Mouse (Mus musculus) frontal cortex, adult (tissue): ENCODE data around the gene Tnpo2.

ENCODE experiments used
- ATAC-seq: cut with Nextera tagmentation; 2 replicates; pipeline ENCODE4 v1.9.2; 2017; ENCODE audit warnings: mild to moderate bottlenecking, moderate library complexity, mixed read lengths; ENCODE audit not compliant: low TSS enrichment

Tnpo2 gene

DNA sequence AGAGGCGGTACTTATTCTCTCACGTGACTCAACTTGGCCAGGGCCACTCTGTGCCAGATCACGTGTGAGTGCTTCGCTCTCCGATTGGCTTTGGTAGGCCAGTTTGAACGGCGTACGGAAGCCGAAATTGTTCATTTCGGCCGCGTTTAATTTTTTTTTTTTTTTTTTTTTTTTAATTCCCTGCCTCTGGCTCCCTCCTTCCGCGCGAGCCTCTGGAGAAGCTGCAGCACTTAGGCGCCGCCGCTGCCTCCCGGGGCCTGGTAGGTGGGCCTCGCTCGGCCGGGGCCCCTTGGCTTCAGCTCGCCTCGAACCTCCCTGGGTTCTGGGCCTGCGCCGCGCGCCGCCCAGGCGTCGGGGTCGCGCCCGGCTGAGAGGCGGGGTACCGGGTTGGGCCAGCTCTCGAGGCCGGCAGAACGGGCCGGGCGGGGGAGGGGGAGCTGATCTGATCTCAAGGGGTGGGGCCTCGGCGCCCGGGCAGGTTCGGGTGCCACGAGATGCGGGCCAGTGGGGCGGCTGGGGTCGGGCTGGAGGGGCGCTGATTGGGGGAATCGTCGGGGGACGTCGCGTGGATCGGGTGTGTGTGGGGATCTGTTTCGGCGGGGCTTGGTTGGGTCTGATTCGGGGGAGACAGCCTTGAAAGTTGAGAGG is at the start of gene Tnpo2:
Tnpo2 (plus strand) TSS at position 198 of the 648 bp plus-strand sequence.
- peak; percentile 64 for ATAC-seq

DNA sequence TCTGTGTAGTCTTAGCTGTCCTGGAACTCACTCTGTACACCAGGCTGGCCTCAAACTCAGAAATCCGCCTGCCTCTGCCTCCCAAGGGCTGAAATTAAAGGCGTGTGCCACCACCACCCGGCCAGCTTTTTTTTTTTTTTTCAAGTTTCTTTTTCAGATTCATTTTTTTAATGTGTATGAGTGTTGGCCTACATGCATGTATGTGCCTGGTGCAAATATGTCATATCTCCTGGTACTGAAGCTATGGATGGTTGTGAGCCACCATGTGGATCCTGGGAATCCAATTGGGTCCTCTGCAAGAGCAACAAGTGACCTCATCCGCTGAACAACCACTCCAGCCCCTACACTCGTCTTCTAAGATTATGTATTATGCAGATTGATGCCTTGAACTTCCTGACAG is 49.3 kb upstream of the Tnpo2 start:
- no peak for ATAC-seq

DNA sequence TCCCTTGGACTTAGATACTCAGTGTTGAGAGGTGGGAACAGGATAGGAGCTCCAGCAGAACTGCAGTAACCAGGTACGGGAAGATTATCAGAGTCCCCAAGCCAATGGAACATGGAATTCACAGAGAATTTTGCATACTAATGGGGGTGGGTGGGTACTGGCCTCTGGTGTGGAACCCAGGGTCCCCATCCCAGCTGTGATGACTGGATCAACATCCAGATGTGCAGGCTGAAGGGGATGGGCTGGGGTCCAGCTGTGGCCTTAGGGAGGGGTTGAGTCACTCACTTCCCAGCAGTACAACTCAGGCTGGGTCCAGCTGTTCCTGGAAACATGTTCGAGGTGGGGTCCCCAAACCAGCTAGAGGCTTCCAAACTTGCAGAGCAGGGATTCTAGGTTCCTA is 48.8 kb upstream of the Tnpo2 start:
- no peak for ATAC-seq

DNA sequence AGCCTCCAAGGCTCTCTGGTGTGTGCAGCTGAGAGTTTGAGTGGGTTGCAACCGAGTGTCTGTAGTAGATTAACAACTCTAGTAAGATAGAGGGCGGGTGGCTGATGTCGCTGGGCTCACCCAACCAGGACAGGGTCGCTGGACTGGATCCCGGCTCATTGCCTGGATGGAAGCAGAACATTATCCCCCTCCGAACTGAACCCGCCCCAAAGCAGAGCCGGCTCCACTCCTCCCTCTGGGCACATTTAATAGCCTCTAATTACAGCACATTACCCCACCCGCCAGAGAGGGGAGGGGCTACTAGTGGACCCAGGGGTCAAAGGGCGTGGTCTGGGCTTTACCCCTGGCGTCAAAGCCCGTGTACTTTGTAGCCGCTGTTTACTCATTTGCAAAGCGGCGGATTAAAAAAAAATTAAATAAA is 47.4 kb upstream of the Tnpo2 start:
- no peak for ATAC-seq

DNA sequence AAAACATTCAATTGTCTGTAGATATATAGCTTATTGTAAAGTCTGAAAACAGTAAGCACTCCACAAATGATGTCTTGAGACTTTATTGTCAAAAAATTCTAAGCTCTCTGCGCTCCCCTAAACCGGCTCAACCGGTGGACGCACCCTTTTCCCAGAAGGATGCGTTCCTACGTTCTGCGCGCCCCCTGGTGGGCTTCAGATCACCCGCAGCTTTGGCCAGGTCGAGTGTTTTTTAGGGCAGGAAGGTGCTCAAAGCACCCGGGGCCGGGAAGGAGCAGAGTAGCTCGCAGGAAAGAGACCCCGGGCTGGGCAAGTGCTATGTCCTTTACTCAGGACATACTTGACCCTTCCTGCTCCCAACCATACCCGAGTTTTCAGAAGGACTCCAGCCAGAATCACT is 46.9 kb upstream of the Tnpo2 start:
- ATAC-seq, result peak; percentile 18; the same call in 1 of the 2 replicates

DNA sequence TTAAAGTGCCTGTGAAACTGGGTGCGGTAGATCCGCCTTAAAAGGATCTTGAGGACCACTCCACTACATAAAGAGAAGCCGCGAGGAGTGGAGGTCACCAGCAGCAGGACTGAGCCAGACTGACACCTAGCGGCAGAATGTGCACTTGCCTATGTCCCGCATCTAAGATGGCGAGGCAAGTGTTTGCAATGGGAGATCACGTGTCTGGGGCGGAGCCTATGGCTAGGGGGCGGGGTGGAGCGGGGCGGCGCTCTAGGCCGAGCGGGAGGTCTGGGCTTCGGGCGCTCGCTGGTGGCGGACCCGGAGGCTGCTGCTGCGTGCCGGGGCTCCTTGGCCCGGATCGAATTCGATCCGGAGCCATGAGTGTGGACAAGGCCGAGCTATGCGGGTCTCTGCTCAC is 46.4 kb upstream of the Tnpo2 start, which contains the start of gene Hook2:
Hook2 (plus strand) TSS at position 255 of the 400 bp plus-strand sequence.
- peak; percentile 67 for ATAC-seq

DNA sequence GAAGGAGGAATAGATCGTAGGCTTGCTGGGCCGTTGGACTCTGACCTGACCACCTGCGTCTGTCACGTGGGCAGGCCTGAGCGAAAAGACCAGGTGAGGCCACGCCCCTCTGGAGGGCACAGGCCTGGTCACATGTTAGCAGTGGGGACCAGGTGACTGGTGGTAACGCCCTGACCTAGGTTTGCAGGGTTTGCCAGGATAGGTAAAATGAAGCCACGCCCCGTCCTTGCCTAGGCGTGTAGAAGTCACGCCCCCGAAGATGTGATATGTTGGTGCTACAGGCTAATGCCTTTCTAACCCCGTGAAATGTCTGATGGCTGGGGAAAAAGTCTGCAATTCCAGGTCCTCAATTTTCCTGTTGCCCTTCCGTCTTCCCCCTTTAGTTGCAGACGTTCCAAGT is 45.9 kb upstream of the Tnpo2 start:
- ATAC-seq, result no peak

DNA sequence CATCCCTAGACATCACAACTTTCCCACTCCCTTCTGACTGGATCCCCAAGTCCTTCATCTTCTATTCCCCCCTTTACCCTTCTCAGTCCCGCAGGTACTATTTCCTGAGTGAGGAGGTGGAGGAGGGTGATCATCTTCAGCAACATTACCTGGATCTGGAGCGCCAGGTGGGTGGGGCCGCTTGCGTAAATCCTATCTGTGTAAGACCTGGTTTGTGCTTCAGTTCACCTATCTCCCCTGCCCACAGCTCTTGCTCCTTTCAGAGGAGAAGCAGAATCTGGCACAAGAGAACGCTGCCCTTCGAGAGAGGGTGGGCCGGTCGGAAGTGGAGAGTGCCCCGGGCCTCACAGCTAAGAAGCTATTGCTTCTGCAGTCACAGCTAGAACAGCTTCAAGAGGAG is 42.3 kb upstream of the Tnpo2 start:
- no peak for ATAC-seq

DNA sequence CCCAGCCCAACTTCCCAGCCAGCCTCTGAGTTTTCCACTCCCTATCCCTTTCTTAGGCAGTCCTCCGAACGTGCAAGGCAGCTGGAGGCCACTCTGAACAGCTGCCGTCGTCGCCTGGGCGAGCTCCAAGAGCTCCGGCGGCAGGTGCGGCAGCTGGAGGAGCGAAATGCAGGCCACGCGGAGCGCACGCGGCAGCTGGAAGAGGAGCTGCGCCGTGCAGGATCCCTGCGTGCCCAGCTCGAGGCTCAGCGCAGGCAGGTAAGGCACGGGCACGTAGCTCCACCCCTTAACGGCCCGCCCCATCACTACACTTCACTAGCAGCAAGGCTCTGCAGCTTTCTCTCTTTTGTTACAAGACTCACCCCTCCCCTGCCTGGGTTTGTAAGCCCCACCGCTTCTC is 41.0 kb upstream of the Tnpo2 start:
- ATAC-seq, result no peak

DNA sequence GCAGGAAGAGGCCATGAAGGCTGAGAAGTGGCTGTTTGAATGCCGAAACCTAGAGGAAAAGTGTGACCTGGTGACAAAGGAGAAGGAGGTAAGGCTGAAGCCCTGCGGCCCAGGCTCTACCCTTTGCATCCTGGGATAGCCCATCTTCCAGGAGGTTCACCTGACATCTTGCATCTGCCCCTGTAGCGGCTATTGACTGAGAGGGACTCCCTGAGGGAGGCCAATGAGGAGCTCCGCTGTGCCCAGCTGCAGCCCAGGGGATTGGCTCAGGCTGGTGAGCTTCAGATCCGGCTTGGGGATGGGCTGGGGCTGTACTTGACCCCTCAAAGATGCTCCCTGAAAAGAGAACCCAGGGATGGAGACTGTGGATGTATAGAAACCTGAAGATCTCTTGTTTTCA is 39.7 kb upstream of the Tnpo2 start:
- ATAC-seq, result no peak

DNA sequence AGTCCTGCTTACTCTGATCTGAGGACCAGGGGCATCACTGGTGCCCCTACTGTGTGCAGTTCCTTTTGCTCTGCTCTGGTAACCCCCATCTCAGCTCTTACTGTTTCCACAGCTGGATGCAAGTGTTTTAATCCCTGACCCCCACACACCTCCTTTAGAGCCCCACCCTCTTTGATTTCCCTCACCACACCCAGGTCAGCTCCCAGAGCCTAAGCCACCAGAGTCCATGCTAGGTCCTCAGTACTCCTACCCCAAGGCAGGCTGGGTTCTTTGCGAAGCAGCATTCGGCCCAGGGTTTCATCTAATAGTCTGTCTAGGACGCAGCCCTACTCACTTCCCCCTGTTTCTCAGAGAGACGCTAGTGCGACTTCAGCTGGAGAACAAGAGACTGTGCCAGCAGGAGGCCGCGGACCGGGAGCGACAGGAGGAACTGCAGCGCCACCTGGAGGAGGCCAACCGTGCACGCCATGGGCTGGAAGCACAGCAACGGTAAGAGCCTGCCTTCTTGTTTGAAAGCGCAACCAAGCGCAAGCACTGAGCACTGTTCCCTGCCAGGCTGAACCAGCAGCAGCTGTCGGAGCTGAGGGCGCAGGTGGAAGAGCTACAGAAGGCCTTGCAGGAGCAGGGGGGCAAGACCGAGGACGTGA is 38.9 kb upstream of the Tnpo2 start:
- peak; percentile 94 for ATAC-seq

DNA sequence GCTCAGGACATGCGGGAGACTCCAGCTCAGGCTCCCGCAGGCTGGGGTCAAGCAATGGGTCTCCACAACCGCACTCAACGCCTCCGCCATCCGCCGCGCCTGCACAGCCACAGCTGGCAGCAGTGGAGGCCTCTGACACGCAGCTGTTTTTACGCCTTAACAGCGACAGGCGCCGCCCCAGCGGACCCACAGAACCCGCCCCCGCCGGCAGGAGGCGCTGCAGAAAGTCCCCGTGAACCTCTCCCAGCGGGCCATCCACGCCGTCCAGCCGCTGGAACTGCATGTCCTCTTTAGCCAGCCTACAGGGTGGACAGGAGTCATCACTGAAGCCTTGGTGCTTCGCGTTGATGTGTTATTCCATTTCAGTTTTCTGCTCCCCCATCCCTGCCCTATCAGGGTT is 29.0 kb upstream of the Tnpo2 start:
- ATAC-seq, result no peak

DNA sequence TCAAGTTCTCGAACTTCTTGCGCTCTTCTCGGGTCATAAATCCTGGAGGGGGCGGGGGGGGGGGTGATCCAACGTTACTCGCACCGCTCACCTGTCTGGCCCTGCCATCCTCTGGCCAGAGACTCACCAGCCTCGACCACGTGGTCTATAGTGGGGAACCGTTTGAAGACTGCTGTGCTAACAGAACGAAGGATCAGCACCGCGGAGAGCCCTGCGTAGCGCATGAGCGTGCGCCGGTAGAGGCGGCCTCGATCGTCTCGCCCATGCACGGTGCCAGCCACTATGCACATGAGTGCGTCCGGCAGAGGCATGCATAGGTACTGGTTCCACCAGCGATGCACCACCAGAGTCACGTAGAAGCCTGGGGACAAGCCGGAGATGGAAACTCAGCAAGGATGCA is 25.5 kb upstream of the Tnpo2 start:
- ATAC-seq, result no peak

DNA sequence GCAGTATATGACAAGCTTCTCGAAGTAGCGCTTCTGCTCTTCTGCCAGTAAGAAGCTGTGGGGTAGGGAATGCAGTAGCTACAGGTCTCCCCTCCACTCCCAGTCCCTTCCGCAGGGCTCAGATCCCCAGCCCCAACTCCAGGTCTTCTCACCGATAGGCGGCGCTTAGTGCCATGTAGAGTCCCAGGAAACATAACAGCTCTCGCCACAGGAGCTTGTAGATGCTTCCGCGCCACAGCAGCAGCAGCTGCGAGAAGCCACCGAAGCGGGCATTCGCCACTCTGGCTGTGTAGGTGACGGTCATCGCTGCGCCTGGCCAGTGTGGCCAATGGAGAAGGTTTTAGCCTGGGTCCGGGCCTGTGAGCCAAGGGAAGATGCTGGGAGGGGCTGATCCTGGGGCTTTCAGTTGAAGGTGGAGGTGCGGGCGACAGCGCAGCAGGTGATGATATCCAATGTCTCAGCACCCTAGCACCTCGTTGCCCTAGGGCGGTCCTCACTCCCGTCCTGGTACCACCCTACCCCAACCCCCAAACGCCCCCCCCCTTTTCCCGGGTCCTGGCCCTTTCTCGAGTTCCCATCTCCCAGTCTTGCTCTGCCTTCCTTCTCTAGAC is 23.4 kb upstream of the Tnpo2 start:
- ATAC-seq, result peak; percentile 97

DNA sequence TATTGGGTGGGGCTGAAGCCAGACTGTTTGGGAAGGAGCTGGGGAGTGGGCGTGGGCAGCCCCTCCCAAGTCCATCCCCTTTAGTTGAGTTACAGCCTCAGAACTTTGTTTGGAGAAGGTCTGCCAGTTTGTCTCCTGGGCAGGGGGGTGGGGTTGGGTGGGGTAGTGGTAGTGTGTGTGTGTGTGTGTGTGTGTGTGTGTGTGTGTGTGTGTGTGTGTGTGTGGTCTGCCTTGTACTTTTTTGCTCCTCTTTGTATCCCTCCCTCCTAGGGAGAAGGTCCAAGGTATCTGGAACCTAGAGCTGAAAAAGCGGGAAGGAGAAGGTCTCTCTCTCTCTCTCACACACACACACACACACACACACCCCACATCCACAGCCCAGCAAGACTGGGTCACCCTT is 22.3 kb upstream of the Tnpo2 start, which contains the start of gene Best2:
Best2 (minus strand) TSS at position 101 of the 400 bp plus-strand sequence.
- no peak for ATAC-seq

DNA sequence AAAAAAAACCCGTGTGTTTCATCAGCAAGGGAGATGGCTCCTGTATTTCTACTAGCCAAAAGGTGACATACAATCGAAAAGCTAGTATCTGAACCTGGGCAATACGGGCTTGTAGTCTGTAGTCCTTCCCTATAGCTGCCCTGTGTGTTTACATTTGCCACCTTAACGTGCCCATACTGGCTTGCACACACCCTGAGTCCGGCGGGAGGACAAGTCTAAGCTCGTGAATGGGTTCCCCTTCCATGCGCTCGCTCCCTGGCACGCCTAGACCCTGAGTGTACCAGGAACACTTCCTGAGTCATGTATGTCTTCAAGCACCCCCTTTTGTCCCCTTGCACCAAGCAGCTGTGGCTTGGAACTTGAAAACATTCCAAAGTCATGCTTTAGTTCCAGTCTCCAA is 20.0 kb upstream of the Tnpo2 start:
- ATAC-seq, result no peak

DNA sequence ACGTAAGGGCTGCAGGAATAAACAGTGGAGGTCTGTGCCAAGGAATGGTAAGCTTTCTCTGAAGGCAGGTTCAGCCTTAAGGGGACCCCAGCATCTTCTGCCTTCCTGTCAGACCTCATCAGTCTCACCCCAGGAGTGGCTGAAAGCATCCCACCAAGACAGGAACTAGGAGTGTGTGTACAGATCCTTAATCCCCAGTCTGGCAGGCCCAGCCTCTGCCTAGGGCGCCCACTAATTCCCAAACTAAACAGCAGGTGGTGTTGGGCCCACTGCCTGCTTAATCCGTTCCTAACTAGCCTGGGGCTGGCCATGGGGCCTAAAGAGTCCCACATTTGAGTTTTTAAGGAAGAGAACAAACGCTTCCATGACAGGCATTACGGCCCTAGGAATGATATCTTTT is 19.5 kb upstream of the Tnpo2 start:
- ATAC-seq, result no peak

DNA sequence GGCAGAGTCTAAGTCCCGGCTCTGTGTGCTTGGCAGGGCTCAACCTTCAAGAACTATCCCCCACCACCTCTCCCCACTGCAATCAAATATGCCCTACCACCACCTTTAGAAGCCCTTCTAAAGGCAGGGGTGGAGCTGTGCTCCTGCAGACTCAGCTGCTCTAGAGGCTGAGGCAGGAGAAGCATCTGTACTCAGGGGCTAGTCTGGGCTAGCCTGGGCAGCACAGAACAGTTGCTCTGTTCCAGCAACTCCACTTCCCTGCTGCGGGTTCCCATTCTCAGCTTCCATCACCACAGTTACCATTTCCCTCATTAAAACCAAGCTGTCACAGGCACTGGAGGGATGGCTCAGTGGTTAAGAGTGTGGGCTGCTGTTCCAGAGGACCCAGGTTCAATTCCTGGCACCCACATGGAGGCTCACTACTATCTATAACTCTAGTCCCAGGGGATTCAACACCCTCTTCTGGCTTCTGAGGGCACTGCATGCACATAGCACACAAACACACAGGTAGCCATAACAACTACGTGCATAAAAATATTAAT is 15.1 kb upstream of the Tnpo2 start:
- no peak for ATAC-seq

DNA sequence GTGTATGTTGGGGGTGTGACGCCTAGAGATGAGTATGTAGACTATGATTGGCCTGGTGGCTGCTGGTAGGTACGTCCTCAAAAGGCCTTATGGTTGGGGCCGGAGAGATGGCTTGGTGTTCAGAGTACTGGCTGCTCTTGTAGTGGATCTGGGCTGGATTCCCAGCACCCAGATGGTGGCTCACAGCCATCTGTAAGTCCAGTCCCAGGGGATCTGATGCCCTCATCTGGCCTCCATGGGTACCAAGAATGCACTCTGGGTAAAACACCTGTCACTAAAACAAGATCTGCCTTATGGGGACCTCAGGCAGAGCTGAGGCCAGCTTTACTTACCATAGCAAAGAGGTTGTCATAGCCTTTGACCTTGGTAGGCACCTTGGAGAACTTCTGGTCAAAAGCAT is 12.9 kb upstream of the Tnpo2 start:
- no peak for ATAC-seq

DNA sequence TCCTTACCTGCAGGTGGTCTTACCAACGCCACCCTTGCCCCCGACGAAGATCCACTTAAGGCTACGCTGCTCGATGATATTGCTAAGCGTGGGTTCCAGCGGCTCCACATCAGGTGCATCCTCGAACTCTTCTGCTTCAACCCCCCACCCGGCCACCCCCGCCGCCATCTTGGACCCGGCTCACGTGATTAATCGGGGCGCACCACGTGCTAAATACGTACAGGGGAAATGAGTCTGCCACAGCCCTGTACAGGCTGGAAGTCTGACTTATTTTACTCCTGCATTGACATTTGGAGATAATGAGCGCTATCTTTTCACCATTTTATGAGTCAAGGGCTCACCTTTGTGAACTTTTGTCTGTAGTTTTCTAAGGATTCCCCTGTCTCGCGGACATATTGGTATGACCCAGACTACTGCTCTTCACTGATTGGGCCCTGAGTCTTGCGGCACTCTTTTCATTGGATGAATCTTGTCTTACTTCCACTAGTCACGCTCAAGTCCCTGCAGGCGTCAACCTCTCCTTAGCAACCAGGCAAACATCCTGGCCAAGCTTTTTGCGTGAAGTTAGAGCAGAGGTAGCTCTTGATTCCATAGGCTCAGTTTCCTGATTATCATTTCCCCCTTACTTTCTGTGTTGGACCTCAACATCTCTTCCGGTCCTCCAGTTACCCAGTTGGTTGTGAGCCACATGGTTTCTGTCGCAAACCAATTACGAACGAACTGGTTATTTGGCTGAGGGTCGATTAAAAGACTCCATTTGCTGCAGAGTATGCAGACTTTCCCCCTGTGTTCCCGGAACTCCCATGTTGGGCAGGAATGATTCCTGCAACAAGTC is 11.4 kb upstream of the Tnpo2 start, which contains the start of gene Asna1:
Asna1 (minus strand) TSS at position 184 of the 835 bp plus-strand sequence.
- peak; percentile 91 for ATAC-seq

DNA sequence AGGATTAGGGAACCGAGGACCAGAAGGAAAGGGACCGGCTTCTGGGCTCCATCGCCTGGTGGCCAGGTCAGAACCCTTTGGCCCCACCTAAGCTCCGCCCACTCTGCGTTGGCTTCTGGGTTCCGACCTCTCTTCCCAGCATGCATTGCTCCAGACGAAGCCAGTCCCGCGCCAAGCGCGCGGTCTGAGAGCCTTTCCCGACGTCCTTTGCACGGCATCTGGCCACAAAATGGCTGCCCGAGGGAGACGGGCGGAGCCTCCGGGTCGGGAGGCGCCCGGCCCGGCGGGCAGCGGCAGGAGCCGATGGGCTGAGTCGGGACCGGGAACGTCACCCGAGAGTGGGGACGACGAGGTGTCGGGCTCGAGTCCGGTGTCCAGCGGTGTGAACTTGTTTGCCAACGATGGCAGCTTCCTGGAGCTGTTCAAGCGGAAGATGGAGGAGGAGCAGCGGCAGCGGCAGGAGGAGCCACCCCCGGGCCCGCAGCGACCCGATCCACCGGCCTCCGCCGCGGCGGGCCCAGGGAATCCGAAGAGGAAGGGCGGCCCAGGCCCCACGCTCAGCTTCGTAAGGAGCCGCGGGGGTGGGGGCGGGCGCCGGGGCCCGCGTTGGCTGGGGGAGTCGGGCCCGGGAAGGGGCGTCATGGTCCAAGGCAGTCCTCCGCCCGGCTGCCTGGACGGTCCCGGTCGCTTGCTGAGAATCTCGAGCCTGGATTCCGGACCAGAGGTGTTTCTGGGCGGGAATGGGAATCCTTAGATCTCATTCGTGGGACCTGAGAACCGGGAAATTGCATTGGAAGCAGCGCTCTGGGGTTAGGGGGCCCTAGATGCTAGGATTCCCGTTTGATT is 9.8 kb upstream of the Tnpo2 start, which contains the start of gene Trir:
Trir (plus strand) TSS at position 154 of the 846 bp plus-strand sequence.
- peak; percentile 54 for ATAC-seq
